Mouse (Mus musculus): ENCODE measurements around the gene Tead1.

The Tead1 gene

GRCm38 (mm10) chr7:112773601-112774000 lies 94.5 kb downstream of the Tead1 start:
- DNase-seq (ENCODE audit: extremely low spot score, low spot score): no peak

- no peak for DNase-seq (ENCODE audit: extremely low spot score, low spot score)
These were observed 96.7 kb downstream of the Tead1 start for GRCm38 (mm10) chr7:112775816-112776215.

DNA sequence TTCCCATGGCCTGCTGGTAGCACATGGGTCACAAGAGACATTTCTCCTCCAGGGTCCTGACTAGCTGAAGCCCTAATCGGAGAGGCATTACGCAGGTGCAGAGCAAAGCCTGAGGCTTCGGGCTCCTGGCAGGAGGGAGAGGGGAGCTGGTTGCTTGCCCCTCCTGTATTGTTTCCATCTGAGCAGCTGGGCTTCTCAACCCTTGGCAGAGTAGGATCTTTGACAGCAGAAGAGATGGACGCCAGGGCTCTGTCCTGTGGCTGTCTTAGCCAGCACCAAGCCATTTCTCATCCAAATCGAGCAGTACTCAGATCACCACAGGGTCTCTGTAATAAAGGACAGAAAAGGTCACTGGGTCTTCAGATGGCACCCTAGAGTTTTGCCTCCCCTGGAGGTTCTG lies 97.6 kb downstream of the Tead1 start:
- no peak for DNase-seq (ENCODE audit: extremely low spot score, low spot score)

DNA sequence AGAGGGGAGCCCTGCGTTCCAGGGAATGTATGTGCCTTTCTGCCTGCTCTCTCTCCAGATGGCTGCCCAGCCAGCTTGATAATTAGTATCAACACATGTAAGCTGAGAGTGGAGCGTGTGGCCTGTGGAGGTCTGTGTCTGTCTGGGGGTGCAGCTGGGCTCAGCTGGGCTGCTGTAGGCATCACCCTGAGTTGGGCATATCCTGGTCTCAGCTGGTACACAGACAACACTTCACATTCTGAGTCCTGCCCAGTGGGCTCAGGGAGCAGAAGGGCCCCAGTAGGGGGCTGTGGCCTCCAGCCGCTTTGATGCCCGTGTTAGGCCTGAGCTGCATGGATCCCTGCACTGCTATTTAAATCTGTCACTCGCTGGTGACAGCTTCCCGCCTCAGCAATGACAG lies 100.5 kb downstream of the Tead1 start:
- DNase-seq (ENCODE audit: extremely low spot score, low spot score): no peak

GRCm38 (mm10) chr7:112780910-112781309 lies 101.8 kb downstream of the Tead1 start:
- DNase-seq (ENCODE audit: extremely low spot score, low spot score): no peak

DNA sequence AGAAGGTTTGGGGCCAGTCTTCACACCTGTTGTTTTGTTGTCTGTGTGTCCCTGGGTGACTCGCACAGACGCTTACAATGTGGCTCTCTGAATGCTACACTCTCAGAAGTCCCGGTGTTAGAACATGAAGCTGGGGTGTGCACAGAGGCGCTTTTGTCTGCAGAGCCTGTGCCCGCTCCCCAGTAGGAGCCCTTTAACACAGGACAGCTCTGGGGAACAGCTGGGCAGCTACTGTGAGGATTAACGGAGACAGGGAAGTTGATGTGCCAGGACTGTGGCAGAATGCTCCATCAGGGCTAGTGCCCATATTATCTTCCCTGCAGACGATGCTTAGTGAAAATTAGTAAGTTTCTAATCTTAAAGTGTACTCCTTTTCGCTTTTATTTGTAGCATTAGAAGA lies 102.9 kb downstream of the Tead1 start:
- DNase-seq (ENCODE audit: extremely low spot score, low spot score): no peak

GRCm38 (mm10) chr7:112784278-112784677 lies 105.2 kb downstream of the Tead1 start:
- DNase-seq (ENCODE audit: extremely low spot score, low spot score): no peak

- DNase-seq (ENCODE audit: extremely low spot score, low spot score): no peak
These were observed 106.2 kb downstream of the Tead1 start for GRCm38 (mm10) chr7:112785271-112785670.

- no peak for DNase-seq (ENCODE audit: extremely low spot score, low spot score)
These were observed 107.6 kb downstream of the Tead1 start for GRCm38 (mm10) chr7:112786556-112787225.

GRCm38 (mm10) chr7:112787281-112787680 lies 108.2 kb downstream of the Tead1 start:
- no peak for DNase-seq (ENCODE audit: extremely low spot score, low spot score)

- no peak for DNase-seq (ENCODE audit: extremely low spot score, low spot score)
These were observed 109.2 kb downstream of the Tead1 start for GRCm38 (mm10) chr7:112788321-112788751.

DNA sequence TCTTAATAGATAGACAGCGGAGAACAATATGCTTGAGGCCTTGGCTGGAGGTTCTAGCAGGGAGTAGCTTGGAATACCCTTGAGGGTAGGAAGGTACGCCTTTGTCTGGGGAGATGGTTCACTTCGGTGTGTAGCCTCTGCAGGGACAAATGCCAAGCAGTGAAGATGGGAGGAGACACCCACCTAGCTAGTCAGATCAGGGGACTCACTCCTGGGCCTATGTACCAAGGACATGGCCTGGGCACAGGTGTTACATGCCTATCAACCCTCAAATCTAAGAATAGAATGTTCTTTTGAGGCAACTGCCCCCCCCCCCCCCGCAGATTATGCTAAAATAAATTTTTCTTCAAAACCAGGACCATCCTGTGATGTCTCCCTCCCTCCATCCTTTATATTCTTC lies 110.6 kb downstream of the Tead1 start:
- no peak for DNase-seq (ENCODE audit: extremely low spot score, low spot score)

- DNase-seq (ENCODE audit: extremely low spot score, low spot score): no peak
These were observed 111.2 kb downstream of the Tead1 start for GRCm38 (mm10) chr7:112790334-112790733.

GRCm38 (mm10) chr7:112792679-112793078 lies 113.6 kb downstream of the Tead1 start:
- DNase-seq (ENCODE audit: extremely low spot score, low spot score): no peak

DNA sequence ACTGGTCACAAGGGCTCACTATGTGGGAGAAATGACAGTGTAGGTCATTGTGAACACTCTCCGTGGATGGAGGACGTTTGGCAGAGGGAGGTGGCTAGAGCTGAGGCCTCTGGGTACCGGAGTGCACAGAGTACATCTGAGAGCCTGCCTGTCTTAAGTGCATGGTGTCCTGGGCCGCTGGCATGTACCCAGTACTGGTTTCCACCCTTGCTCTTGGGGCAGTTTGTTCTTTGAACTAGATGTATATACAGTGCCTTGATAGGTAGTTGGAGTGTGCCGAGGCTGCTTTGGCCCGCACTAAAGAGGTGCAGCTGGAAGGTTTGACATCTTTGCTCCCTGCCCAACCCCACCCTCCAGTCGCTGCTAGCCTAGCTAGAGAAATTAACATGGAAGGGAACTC lies 114.8 kb downstream of the Tead1 start:
- no peak for DNase-seq (ENCODE audit: extremely low spot score, low spot score)

DNA sequence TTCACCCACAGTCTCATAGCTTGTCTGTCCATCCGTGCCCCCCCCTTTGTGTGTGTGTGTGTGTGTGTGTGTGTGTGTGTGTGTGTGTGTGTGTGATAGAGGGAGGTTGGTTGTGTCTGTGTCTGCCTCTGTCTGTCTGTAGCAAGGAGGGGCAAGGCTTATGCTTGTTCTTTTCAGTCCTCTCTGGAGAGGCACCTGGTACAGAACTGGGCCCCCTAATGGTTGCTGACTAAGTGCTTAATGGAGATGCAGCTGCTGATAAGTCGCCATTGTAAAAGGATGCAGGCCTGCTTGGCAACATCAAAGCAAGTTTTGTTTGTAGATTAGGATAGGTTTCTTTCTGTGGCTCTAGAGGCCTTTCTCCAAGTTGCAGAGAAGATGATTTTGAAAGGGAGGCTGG lies 115.4 kb downstream of the Tead1 start:
- DNase-seq (ENCODE audit: extremely low spot score, low spot score): no peak

- DNase-seq (ENCODE audit: extremely low spot score, low spot score): no peak
These were observed 118.6 kb downstream of the Tead1 start for GRCm38 (mm10) chr7:112797526-112798321.

DNA sequence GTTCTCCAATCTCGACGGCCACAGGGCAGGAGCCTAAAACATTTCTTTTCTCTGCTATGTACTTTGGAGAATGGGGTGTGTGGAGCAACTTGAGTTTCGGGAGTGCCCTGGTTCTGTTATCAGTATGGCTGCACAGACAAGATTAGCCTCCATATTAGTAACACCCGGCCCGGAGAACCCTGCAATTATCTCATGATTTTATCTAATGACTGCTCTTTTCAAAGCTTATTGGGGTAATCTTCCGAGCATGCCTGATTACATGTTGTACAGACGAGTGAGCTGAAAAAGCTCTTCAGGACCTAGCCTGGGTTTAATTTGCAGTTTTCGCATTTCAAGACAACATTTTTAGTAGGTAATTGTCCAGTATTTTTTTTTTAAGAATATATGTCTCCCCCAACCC lies 122.6 kb downstream of the Tead1 start:
- no peak for DNase-seq (ENCODE audit: extremely low spot score, low spot score)

DNA sequence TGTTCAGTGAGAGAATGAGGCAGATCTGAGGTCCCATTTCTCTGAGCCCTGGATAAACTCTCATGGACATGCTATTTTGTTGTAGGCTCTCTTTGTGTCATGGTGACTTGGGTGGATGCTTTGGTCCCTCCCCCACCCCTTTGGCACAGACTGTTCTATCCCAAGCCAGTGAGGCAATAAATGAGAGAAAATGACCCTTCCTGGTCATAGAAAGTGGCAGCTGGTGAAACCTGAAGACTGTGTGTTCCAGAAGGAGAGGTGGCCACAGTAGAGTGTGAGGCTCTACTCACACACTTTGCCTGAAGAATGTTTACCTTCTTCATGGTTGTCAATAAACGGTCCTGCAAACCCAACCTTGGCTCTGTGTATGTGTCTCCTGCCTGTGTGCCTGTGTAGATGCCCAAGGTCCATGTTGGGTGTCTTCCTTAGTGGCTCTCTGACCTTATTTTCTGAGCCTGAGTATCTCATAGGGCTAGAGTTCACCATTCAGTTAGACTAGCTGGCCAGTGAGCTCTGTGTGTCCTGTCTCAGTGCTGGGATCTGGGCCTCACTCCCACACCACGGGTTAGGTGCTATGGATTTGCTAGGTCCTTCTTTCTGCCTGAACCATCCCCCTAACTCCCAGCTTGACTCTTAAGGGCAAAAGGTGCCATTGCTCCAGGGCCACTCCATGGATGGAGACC lies 127.7 kb downstream of the Tead1 start:
- DNase-seq (ENCODE audit: extremely low spot score, low spot score): no peak

GRCm38 (mm10) chr7:112807401-112807751 lies 128.3 kb downstream of the Tead1 start:
- peak; percentile 57 for DNase-seq (ENCODE audit: extremely low spot score, low spot score)

GRCm38 (mm10) chr7:112810752-112811151 lies 131.6 kb downstream of the Tead1 start:
- no peak for DNase-seq (ENCODE audit: extremely low spot score, low spot score)

DNA sequence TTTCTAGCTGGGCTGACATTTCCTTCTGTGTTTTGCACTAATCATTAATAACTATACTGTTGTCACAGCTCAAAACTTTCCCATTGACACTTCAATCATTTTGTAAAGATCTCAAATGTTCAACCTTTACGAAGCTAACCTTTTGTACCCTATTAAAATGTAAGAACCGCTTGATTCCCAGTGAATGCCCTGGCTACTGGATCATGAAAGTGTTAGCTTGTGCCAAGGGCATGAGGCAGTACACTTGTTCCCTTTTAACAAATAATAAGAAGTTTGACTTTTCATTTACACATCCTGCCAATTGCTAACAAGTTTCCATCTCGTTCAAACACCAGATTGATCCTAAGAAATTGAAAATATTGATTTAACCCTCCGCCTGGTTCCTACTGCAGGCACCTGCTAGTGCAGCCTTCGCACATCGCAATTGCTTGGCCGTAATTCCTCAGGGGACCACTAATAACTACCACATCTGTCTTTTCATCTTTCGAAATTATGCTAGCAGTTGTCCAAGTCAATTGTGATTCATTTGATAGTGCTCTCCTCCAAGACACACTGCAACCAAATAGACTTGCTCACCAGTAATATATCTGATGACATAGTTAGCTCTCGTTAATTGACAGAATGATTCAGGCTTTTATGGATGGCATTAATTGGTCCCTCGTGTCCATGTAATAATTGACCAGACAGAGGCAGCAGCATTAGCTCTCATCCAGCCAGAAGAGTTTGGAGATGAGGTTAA lies 133.1 kb downstream of the Tead1 start:
- DNase-seq (ENCODE audit: extremely low spot score, low spot score): no peak

All from neural tube, embryonic 10.5 days (tissue).